Mouse (Mus musculus) heart, embryonic 16.5 days (tissue): ENCODE measurements around the gene Brms1l. TPM values are rescaled to one million over a fixed set of nuclear protein-coding genes. Genes with fewer than 3 reads are reported as not detected.
"Not testable (repeated sequence)": the region's sequence is repeated elsewhere in the genome, so short reads cannot be mapped to it uniquely, and the experiment has no call there.

Source experiments
- ATAC-seq: fragments of 200-750 bp; cut with Nextera tagmentation; replicated peaks from 2 replicates; pipeline ENCODE4 v1.8.0; 2017; ENCODE audit warnings: moderate number of reproducible peaks; ENCODE audit not compliant: insufficient read depth, low FRiP score; ENCODE audit errors: extremely low read depth
- H3K27ac ChIP-seq: fragments of 300-500 bp; sonication (generic); 2 replicates; pipeline ENCODE4 v1.5.1; 2014; ENCODE audit warnings: mild to moderate bottlenecking, low read length, control low read depth, moderate library complexity
- H3K27me3 ChIP-seq: fragments of 300-500 bp; sonication (generic); 2 replicates; pipeline ENCODE4 v1.6.1; 2014; ENCODE audit warnings: low read length, mixed read lengths; ENCODE audit not compliant: control insufficient read depth, insufficient read depth
- H3K36me3 ChIP-seq: fragments of 300-500 bp; sonication (generic); 2 replicates; pipeline ENCODE4 v1.6.1; 2014; ENCODE audit not compliant: control insufficient read depth, insufficient read depth
- H3K4me1 ChIP-seq: fragments of 300-500 bp; sonication (generic); 2 replicates; pipeline ENCODE4 v1.6.1; 2014; ENCODE audit warnings: low read length, mixed read lengths; ENCODE audit not compliant: control insufficient read depth, insufficient read depth
- H3K4me2 ChIP-seq: fragments of 300-500 bp; sonication (generic); 2 replicates; pipeline ENCODE4 v1.6.1; 2014; ENCODE audit warnings: low read depth, mild to moderate bottlenecking, control low read depth, low read length
- H3K4me3 ChIP-seq: fragments of 300-500 bp; sonication (generic); 2 replicates; pipeline ENCODE4 v1.5.1; 2014; ENCODE audit warnings: mild to moderate bottlenecking, control low read depth, low read length
- H3K9ac ChIP-seq: fragments of 300-500 bp; sonication (generic); 2 replicates; pipeline ENCODE4 v1.6.1; 2014; ENCODE audit warnings: low read length, control low read depth
- H3K9me3 ChIP-seq: fragments of 300-500 bp; sonication (generic); replicated peaks from 2 replicates; pipeline ENCODE4 v1.6.1; 2016; ENCODE audit warnings: low read length; ENCODE audit not compliant: control insufficient read depth
- WGBS: fragments of 180-500 bp; shearing (Covaris S2); extraction: QIAGEN DNeasy Blood & Tissue Kit; methylation state at CpG from one replicate; pipeline ENCODE4 v1.1.7; 2014; 5-methylcytosine and 5-hydroxymethylcytosine counted together
- polyA plus RNA-seq: library from polyadenylated mRNA; unstranded; fragments of >200 nt; fragmentation: Nextera tagmentation; extraction: Ambion mirVana; gene quantifications from 2 replicates; pipeline ENCODE4 v1.2.1, GENCODE M21; 2015

Gene Brms1l
- 28.7 and 30.8 TPM in 2 replicates for polyA plus RNA-seq

- H3K27ac ChIP-seq: peak within 1 kb of the TSS; percentile 96
- peaks cover 7% of the 10 kb centered on the region for H3K4me1 ChIP-seq
- H3K4me2 ChIP-seq: peak within 1 kb of the TSS; percentile 86
- no peaks in the 10 kb centered on the region; the same call in 1 of the 2 replicates for H3K36me3 ChIP-seq
- peak; percentile 100 for ATAC-seq
- peak within 1 kb of the TSS; percentile 89 for H3K9ac ChIP-seq
- H3K4me3 ChIP-seq: peak within 1 kb of the TSS; percentile 89
- no peaks in the 10 kb centered on the region for H3K27me3 ChIP-seq
- H3K9me3 ChIP-seq: no peaks in the 10 kb centered on the region
- under 1% methylated on average over 77 of the region's 77 CpGs for WGBS
Measured at GRCm38 (mm10) chr12:55836199-55836951, at the start of gene Brms1l. Gene Brms1l, plus strand, starts transcription at chr12:55836324.

GRCm38 (mm10) chr12:55794485-55794884, 41.6 kb upstream of the Brms1l start:
- not testable (repeated sequence) for H3K27ac ChIP-seq, H3K36me3 ChIP-seq, H3K9ac ChIP-seq, H3K27me3 ChIP-seq, H3K9me3 ChIP-seq, ATAC-seq, H3K4me2 ChIP-seq, H3K4me3 ChIP-seq, H3K4me1 ChIP-seq
- 83% methylated on average over 4 of the region's 4 CpGs for WGBS

DNA sequence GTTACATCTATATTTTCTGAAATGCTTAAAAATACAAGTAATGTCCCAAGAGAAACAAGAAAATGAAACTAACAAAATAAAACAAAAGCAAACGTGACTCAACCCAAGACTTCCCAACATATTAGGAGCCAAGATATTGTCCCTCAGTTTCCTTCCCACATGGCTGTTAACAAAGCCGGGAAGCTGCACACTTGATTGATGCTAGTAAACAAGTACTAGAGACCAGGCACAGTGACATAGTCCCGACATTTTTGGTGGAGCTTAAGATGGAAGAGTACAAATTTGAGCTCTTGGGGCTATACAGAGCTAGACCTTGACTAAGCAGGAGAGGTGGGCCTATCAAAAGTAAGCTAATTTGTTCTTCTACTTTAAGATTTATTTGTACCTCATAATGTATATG, 39.0 kb upstream of the Brms1l start:
- Histone ChIP-seq H3K4me1 (no peaks in the 10 kb centered on the region), H3K9me3 (no peaks in the 10 kb centered on the region), H3K27me3 (no peaks in the 10 kb centered on the region), H3K4me2 (no peak overlapping the region), H3K27ac (peak overlapping the region; percentile 52; the same call in 1 of the 2 replicates), H3K36me3 (peaks cover 4% of the 10 kb centered on the region), H3K9ac (no peak overlapping the region), H3K4me3 (no peak overlapping the region)
- WGBS: 72% methylated on average over 3 of the region's 3 CpGs
- no peak for ATAC-seq

GRCm38 (mm10) chr12:55798745-55799144, 37.4 kb upstream of the Brms1l start:
- Histone ChIP-seq H3K9ac (no peak overlapping the region), H3K27ac (no peak overlapping the region), H3K4me3 (no peak overlapping the region), H3K9me3 (no peaks in the 10 kb centered on the region), H3K4me2 (no peak overlapping the region), H3K4me1 (no peaks in the 10 kb centered on the region), H3K27me3 (no peaks in the 10 kb centered on the region), H3K36me3 (peaks cover 4% of the 10 kb centered on the region)
- WGBS: 72% methylated on average over 4 of the region's 4 CpGs
- ATAC-seq: no peak

DNA sequence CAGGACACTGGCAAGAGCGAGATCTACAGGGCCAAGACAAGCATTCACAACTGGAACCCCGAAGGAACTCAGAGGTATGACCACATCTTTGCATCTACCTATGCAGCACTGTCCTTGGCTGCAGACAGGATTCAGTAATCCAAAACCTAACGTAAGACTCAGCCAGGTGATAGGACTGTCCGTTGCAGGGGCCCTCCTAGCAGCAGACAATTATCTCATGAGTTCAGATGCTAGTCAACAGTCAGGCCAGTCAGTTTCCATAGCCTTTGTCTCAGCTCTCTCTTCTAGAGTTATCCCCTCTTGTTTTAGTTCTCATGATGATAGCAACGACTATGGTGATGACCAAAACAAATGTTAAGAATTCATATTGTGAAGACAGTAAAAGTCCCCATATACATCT, 36.0 kb upstream of the Brms1l start:
- H3K36me3 ChIP-seq: no peaks in the 10 kb centered on the region; the same call in 1 of the 2 replicates
- H3K27me3 ChIP-seq: no peaks in the 10 kb centered on the region
- H3K9me3 ChIP-seq: no peaks in the 10 kb centered on the region
- no peak overlapping the region for H3K4me3 ChIP-seq
- no peak overlapping the region for H3K27ac ChIP-seq
- WGBS: 72% methylated on average over 5 of the region's 5 CpGs
- H3K9ac ChIP-seq: no peak overlapping the region
- no peak overlapping the region for H3K4me2 ChIP-seq
- ATAC-seq: no peak
- H3K4me1 ChIP-seq: peaks cover under 1% of the 10 kb centered on the region; the same call in 1 of the 2 replicates

GRCm38 (mm10) chr12:55801131-55801530, 35.0 kb upstream of the Brms1l start:
- no peak for ATAC-seq

DNA sequence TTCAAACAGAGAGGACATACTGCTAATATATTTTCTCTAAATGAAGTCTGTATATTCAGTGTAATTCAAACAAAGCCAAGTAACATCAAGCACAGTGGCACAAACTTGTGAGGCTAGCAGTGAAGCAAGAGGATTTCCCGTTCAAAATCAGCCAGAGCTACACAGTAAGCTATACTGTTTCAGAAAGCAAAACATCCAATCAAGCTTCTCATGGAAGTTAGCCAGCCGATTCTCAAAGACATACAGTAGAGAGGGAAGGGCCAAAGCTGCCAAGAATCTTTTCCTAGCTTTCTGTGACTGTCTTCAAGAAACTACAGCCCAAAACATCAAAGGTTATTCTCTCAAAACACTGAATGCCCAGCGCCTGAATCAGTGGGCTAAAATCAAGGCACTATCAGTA, 31.1 kb upstream of the Brms1l start:
- H3K4me1 ChIP-seq: peaks cover 7% of the 10 kb centered on the region; the same call in 1 of the 2 replicates
- H3K27ac ChIP-seq: peak overlapping the region; percentile 40; the same call in 1 of the 2 replicates
- ATAC-seq: no peak
- WGBS: 28% methylated on average over 3 of the region's 3 CpGs
- H3K27me3 ChIP-seq: no peaks in the 10 kb centered on the region
- no peaks in the 10 kb centered on the region for H3K36me3 ChIP-seq
- H3K9ac ChIP-seq: no peak overlapping the region
- no peaks in the 10 kb centered on the region for H3K9me3 ChIP-seq
- H3K4me2 ChIP-seq: no peak overlapping the region
- no peak overlapping the region for H3K4me3 ChIP-seq

More at GRCm38 (mm10) chr12:55801131-55801530, 35.0 kb upstream of the Brms1l start:
- H3K9ac ChIP-seq: no peak overlapping the region
- H3K27me3 ChIP-seq: no peaks in the 10 kb centered on the region
- no peak overlapping the region for H3K4me2 ChIP-seq
- no peaks in the 10 kb centered on the region for H3K9me3 ChIP-seq
- H3K27ac ChIP-seq: no peak overlapping the region
- WGBS: 86% methylated on average over 4 of the region's 4 CpGs
- H3K4me3 ChIP-seq: no peak overlapping the region
- H3K36me3 ChIP-seq: no peaks in the 10 kb centered on the region; the same call in 1 of the 2 replicates
- peaks cover 6% of the 10 kb centered on the region; the same call in 1 of the 2 replicates for H3K4me1 ChIP-seq

GRCm38 (mm10) chr12:55816488-55816887, 19.6 kb upstream of the Brms1l start:
- no peak overlapping the region for H3K27ac ChIP-seq
- ATAC-seq: no peak
- peaks cover 7% of the 10 kb centered on the region for H3K4me1 ChIP-seq
- 90% methylated on average over 5 of the region's 5 CpGs for WGBS
- H3K27me3 ChIP-seq: no peaks in the 10 kb centered on the region
- no peak overlapping the region for H3K4me3 ChIP-seq
- H3K4me2 ChIP-seq: no peak overlapping the region
- H3K9ac ChIP-seq: no peak overlapping the region
- no peaks in the 10 kb centered on the region for H3K36me3 ChIP-seq
- H3K9me3 ChIP-seq: no peaks in the 10 kb centered on the region

DNA sequence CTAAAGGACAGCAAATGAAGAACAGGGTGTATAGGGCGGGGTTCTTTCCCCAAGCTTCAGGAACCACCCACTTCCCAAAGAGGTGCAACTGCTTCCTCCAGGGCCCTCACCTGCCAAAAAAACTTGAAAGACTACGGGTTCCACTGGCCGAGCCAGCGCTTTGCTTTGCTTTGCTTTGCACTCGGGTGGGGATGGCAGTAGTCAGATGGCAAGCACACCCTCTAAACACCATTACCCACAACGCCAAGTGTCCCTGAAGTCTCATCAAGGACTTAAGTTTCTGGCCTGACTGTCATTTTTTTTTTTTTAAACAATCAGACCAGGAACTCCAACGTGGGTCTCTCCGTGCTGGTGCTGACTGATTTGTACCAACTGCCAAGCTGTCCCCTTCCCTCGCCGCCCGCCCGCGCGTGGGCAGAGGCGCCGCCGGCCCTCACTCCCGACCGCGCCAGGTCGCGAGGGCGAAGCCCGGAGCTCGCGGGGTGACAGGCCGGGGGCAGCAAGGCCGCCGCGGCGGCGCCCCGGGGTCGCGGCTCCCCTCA, 15.9 kb upstream of the Brms1l start:
- peak overlapping the region; percentile 92 for H3K4me3 ChIP-seq
- H3K4me1 ChIP-seq: peaks cover 7% of the 10 kb centered on the region
- no peaks in the 10 kb centered on the region for H3K36me3 ChIP-seq
- no peaks in the 10 kb centered on the region for H3K27me3 ChIP-seq
- H3K9ac ChIP-seq: peak overlapping the region; percentile 97
- H3K9me3 ChIP-seq: no peaks in the 10 kb centered on the region
- H3K27ac ChIP-seq: peak overlapping the region; percentile 97
- H3K4me2 ChIP-seq: peak overlapping the region; percentile 84
- WGBS: 1% methylated on average over 35 of the region's 35 CpGs
- ATAC-seq: peak; percentile 17; the same call in 1 of the 2 replicates
